Mouse (Mus musculus): ENCODE results near the gene Pkn2.

GRCm38 (mm10) chr3:142826449-142827146, 55.2 kb downstream of the Pkn2 start:
- TF ChIP-seq CTCF (IDR thresholded peaks at IDR 0.05; ENCODE audit: borderline replicate concordance, insufficient read depth, low read depth, low read length) (no peak), POLR2A (IDR thresholded peaks at IDR 0.05; ENCODE audit: borderline replicate concordance, insufficient read depth, low read length) (no peak)

All from cerebellum, adult 2 months (tissue).